Mouse (Mus musculus) liver, embryonic 12.5 days (tissue): ENCODE measurements around the gene Med18. TPM values are rescaled to one million over a fixed set of nuclear protein-coding genes. Genes with fewer than 3 reads are reported as not detected.

Experiments
- ATAC-seq: fragments of 200-750 bp; cut with Nextera tagmentation; 2 replicates; pipeline ENCODE4 v1.8.0; 2017; ENCODE audit warnings: moderate number of reproducible peaks, mild to moderate bottlenecking, moderate library complexity
- H3K27ac ChIP-seq: fragments of 300-500 bp; sonication (generic); 2 replicates; pipeline ENCODE4 v1.5.1; 2016; ENCODE audit warnings: mild to moderate bottlenecking
- H3K27me3 ChIP-seq: fragments of 300-500 bp; sonication (generic); replicated peaks from 2 replicates; pipeline ENCODE4 v1.6.1; 2016; ENCODE audit warnings: mild to moderate bottlenecking, moderate library complexity
- H3K36me3 ChIP-seq: fragments of 300-500 bp; sonication (generic); 2 replicates; pipeline ENCODE4 v1.6.1; 2016; ENCODE audit warnings: mild to moderate bottlenecking, moderate library complexity
- H3K4me1 ChIP-seq: fragments of 300-500 bp; sonication (generic); 2 replicates; pipeline ENCODE4 v1.6.1; 2016
- H3K4me2 ChIP-seq: fragments of 300-500 bp; sonication (generic); 2 replicates; pipeline ENCODE4 v1.6.1; 2016; ENCODE audit warnings: mild to moderate bottlenecking, moderate library complexity
- H3K4me3 ChIP-seq: fragments of 300-500 bp; sonication (generic); 2 replicates; pipeline ENCODE4 v1.5.1; 2016; ENCODE audit warnings: mild to moderate bottlenecking, moderate library complexity
- H3K9ac ChIP-seq: fragments of 300-500 bp; sonication (generic); 2 replicates; pipeline ENCODE4 v1.6.1; 2016; ENCODE audit warnings: mild to moderate bottlenecking, moderate library complexity
- H3K9me3 ChIP-seq: fragments of 300-500 bp; sonication (generic); replicated peaks from 2 replicates; pipeline ENCODE4 v1.6.1; 2016; ENCODE audit warnings: mild to moderate bottlenecking, moderate library complexity
- WGBS: fragments of 180-500 bp; shearing (Covaris S2); methylation state at CpG from one replicate; pipeline ENCODE4 v1.1.7; 2016; ENCODE audit not compliant: insufficient replicate concordance; 5-methylcytosine and 5-hydroxymethylcytosine counted together
- polyA plus RNA-seq: library from polyadenylated mRNA; unstranded; fragments of >200 nt; fragmentation: Nextera tagmentation; extraction: Ambion mirVana; gene quantifications from 2 replicates; pipeline ENCODE4 v1.2.1, GENCODE M21; 2016

The Med18 gene
- 19.4 and 21.2 TPM in 2 replicates for polyA plus RNA-seq

GRCm38 (mm10) chr4:132463430-132464254, at the start of gene Med18:
Gene Med18, minus strand, starts transcription at chr4:132463921.
- H3K4me2 ChIP-seq: peak within 1 kb of the TSS; percentile 77
- H3K4me1 ChIP-seq: peaks cover 29% of the 10 kb centered on the region
- H3K9ac ChIP-seq: peak within 1 kb of the TSS; percentile 85
- peak; percentile 84 for ATAC-seq
- no peaks in the 10 kb centered on the region for H3K9me3 ChIP-seq
- no peaks in the 10 kb centered on the region for H3K27me3 ChIP-seq
- under 1% methylated on average over 44 of the region's 44 CpGs for WGBS
- peaks cover 35% of the 10 kb centered on the region for H3K36me3 ChIP-seq
- peak within 1 kb of the TSS; percentile 79 for H3K27ac ChIP-seq
- H3K4me3 ChIP-seq: peak within 1 kb of the TSS; percentile 91

GRCm38 (mm10) chr4:132512080-132512479, 48.4 kb upstream of the Med18 start:
- WGBS: 44% methylated on average over 3 of the region's 3 CpGs
- Histone ChIP-seq H3K36me3 (no peaks in the 10 kb centered on the region), H3K4me2 (peak overlapping the region; percentile 53), H3K4me3 (no peak overlapping the region), H3K4me1 (peaks cover 85% of the 10 kb centered on the region), H3K9ac (peak overlapping the region; percentile 49), H3K27me3 (no peaks in the 10 kb centered on the region), H3K9me3 (no peaks in the 10 kb centered on the region), H3K27ac (peak overlapping the region; percentile 84)
- no peak for ATAC-seq

GRCm38 (mm10) chr4:132510352-132510798, 46.7 kb upstream of the Med18 start, which contains the start of gene Sesn2:
Gene Sesn2, minus strand, starts transcription at chr4:132510501.
- Histone ChIP-seq H3K36me3 (no peaks in the 10 kb centered on the region), H3K4me3 (peak within 1 kb of the TSS; percentile 88), H3K9ac (peak within 1 kb of the TSS; percentile 92), H3K27me3 (no peaks in the 10 kb centered on the region), H3K9me3 (no peaks in the 10 kb centered on the region), H3K4me1 (peaks cover 89% of the 10 kb centered on the region), H3K27ac (peak within 1 kb of the TSS; percentile 85), H3K4me2 (peak within 1 kb of the TSS; percentile 95)
- peak; percentile 90 for ATAC-seq
- under 1% methylated on average over 32 of the region's 32 CpGs for WGBS

GRCm38 (mm10) chr4:132509621-132510296, 46.0 kb upstream of the Med18 start:
- H3K4me3 ChIP-seq: peak overlapping the region; percentile 88
- ATAC-seq: peak; percentile 45
- H3K9me3 ChIP-seq: no peaks in the 10 kb centered on the region
- no peaks in the 10 kb centered on the region for H3K27me3 ChIP-seq
- no peaks in the 10 kb centered on the region for H3K36me3 ChIP-seq
- H3K4me2 ChIP-seq: peak overlapping the region; percentile 95
- H3K4me1 ChIP-seq: peaks cover 91% of the 10 kb centered on the region
- peak overlapping the region; percentile 85 for H3K27ac ChIP-seq
- peak overlapping the region; percentile 92 for H3K9ac ChIP-seq
- WGBS: under 1% methylated on average over 51 of the region's 52 CpGs

- Histone ChIP-seq H3K4me1 (peaks cover 92% of the 10 kb centered on the region), H3K4me3 (no peak overlapping the region), H3K27ac (peak overlapping the region; percentile 65), H3K4me2 (peak overlapping the region; percentile 95), H3K9ac (peak overlapping the region; percentile 23; the same call in 1 of the 2 replicates), H3K36me3 (no peaks in the 10 kb centered on the region), H3K9me3 (no peaks in the 10 kb centered on the region), H3K27me3 (no peaks in the 10 kb centered on the region)
- 55% methylated on average over 2 of the region's 2 CpGs for WGBS
- no peak for ATAC-seq
These were observed 43.5 kb upstream of the Med18 start for GRCm38 (mm10) chr4:132507210-132507609.

- no peaks in the 10 kb centered on the region for H3K9me3 ChIP-seq
- 83% methylated on average over 6 of the region's 6 CpGs for WGBS
- ATAC-seq: no peak
- no peak overlapping the region for H3K4me3 ChIP-seq
- H3K4me2 ChIP-seq: no peak overlapping the region
- H3K9ac ChIP-seq: no peak overlapping the region
- H3K27me3 ChIP-seq: no peaks in the 10 kb centered on the region
- H3K27ac ChIP-seq: no peak overlapping the region
- peaks cover 87% of the 10 kb centered on the region for H3K4me1 ChIP-seq
- 0 out of 2 replicates have a peak, but pooled peaks cover 4% of the 10 kb centered on the region for H3K36me3 ChIP-seq
These were observed 42.5 kb upstream of the Med18 start for GRCm38 (mm10) chr4:132506250-132506649.

- Histone ChIP-seq H3K4me1 (peaks cover 83% of the 10 kb centered on the region), H3K4me2 (peak overlapping the region; percentile 49), H3K4me3 (no peak overlapping the region), H3K9me3 (no peaks in the 10 kb centered on the region), H3K27me3 (no peaks in the 10 kb centered on the region), H3K27ac (peak overlapping the region; percentile 75), H3K36me3 (peaks cover 8% of the 10 kb centered on the region), H3K9ac (0 out of 2 replicates have a peak overlapping the region, but pooled peaks have one; percentile 48)
- no peak for ATAC-seq
- 50% methylated on average over 10 of the region's 10 CpGs for WGBS
These were observed 42.1 kb upstream of the Med18 start for GRCm38 (mm10) chr4:132505800-132506199.

GRCm38 (mm10) chr4:132505034-132505738, 41.5 kb upstream of the Med18 start:
- peak overlapping the region; percentile 48; the same call in 1 of the 2 replicates for H3K9ac ChIP-seq
- ATAC-seq: peak; percentile 67
- peak overlapping the region; percentile 49 for H3K4me2 ChIP-seq

GRCm38 (mm10) chr4:132503344-132503743, 39.6 kb upstream of the Med18 start:
- no peaks in the 10 kb centered on the region for H3K27me3 ChIP-seq
- WGBS: 27% methylated on average over 11 of the region's 11 CpGs
- peak overlapping the region; percentile 1; the same call in 1 of the 2 replicates for H3K9ac ChIP-seq
- ATAC-seq: peak; percentile 84
- peak overlapping the region; percentile 63 for H3K27ac ChIP-seq
- 0 out of 2 replicates have a peak overlapping the region, but pooled peaks have one; percentile 12 for H3K4me3 ChIP-seq
- peaks cover 28% of the 10 kb centered on the region for H3K36me3 ChIP-seq
- H3K4me1 ChIP-seq: peaks cover 72% of the 10 kb centered on the region
- peak overlapping the region; percentile 40 for H3K4me2 ChIP-seq
- H3K9me3 ChIP-seq: no peaks in the 10 kb centered on the region

More at GRCm38 (mm10) chr4:132505034-132505738, 41.5 kb upstream of the Med18 start:
- H3K27me3 ChIP-seq: no peaks in the 10 kb centered on the region
- peak overlapping the region; percentile 75 for H3K27ac ChIP-seq
- H3K36me3 ChIP-seq: peaks cover 12% of the 10 kb centered on the region
- no peak overlapping the region for H3K4me3 ChIP-seq
- H3K4me1 ChIP-seq: peaks cover 79% of the 10 kb centered on the region
- H3K9me3 ChIP-seq: no peaks in the 10 kb centered on the region
- WGBS: 43% methylated on average over 6 of the region's 6 CpGs

- no peak overlapping the region for H3K4me3 ChIP-seq
- H3K27me3 ChIP-seq: no peaks in the 10 kb centered on the region
- 73% methylated on average over 6 of the region's 6 CpGs for WGBS
- H3K9me3 ChIP-seq: no peaks in the 10 kb centered on the region
- no peak overlapping the region for H3K9ac ChIP-seq
- no peak overlapping the region for H3K27ac ChIP-seq
- no peak for ATAC-seq
- H3K4me2 ChIP-seq: no peak overlapping the region
- H3K4me1 ChIP-seq: peaks cover 55% of the 10 kb centered on the region
- peaks cover 45% of the 10 kb centered on the region for H3K36me3 ChIP-seq
These were observed 37.9 kb upstream of the Med18 start for GRCm38 (mm10) chr4:132501639-132502038.

- no peak overlapping the region for H3K9ac ChIP-seq
- peaks cover 72% of the 10 kb centered on the region for H3K36me3 ChIP-seq
- ATAC-seq: no peak
- H3K9me3 ChIP-seq: no peaks in the 10 kb centered on the region
- no peak overlapping the region for H3K4me3 ChIP-seq
- no peaks in the 10 kb centered on the region for H3K27me3 ChIP-seq
- 64% methylated on average over 20 of the region's 20 CpGs for WGBS
- H3K4me2 ChIP-seq: no peak overlapping the region
- peaks cover 23% of the 10 kb centered on the region for H3K4me1 ChIP-seq
- H3K27ac ChIP-seq: no peak overlapping the region
These were observed 30.7 kb upstream of the Med18 start for GRCm38 (mm10) chr4:132494271-132494918.
